Mouse (Mus musculus): ENCODE data around the gene Fgfr2. TPM values are rescaled to one million over a fixed set of nuclear protein-coding genes. Genes with fewer than 3 reads are reported as not detected.
A peak's percentile ranks its signal among the peaks of the same experiment; 100 is the strongest.

Gene Fgfr2
- polyA plus RNA-seq, 1 experiment from 2014 or later, result 92.5 TPM

- no peak for DNase-seq (ENCODE audit: low spot score)
- no peaks in the 10 kb centered on the region for H3K36me3 ChIP-seq
- H3K4me3 ChIP-seq, result no peak overlapping the region
- peaks cover 17% of the 10 kb centered on the region for H3K4me1 ChIP-seq (replicated peaks)
- H3K27me3 ChIP-seq (ENCODE audit: insufficient read depth, poor library complexity, severe bottlenecking), result no peaks in the 10 kb centered on the region
- no peak overlapping the region for H3K27ac ChIP-seq
- WGBS, result 78% methylated on average over 9 of the region's 9 CpGs
- no peaks in the 10 kb centered on the region for H3K9me3 ChIP-seq
These were observed 2554.2 kb downstream of the Fgfr2 start for GRCm38 (mm10) chr7:130568783-130569436.

- Histone ChIP-seq H3K9me3 (no peaks in the 10 kb centered on the region), H3K36me3 (no peaks in the 10 kb centered on the region), H3K4me3 (no peak overlapping the region), H3K4me1 (replicated peaks) (peaks cover 6% of the 10 kb centered on the region), H3K27ac (no peak overlapping the region), H3K27me3 (ENCODE audit: insufficient read depth, poor library complexity, severe bottlenecking) (no peaks in the 10 kb centered on the region)
- DNase-seq (ENCODE audit: low spot score), result no peak
- 72% methylated on average over 3 of the region's 3 CpGs for WGBS
These were observed 2558.6 kb downstream of the Fgfr2 start for GRCm38 (mm10) chr7:130564596-130564995.

- WGBS, result 67% methylated on average over 4 of the region's 4 CpGs
- Histone ChIP-seq H3K9me3 (no peaks in the 10 kb centered on the region), H3K4me1 (replicated peaks) (peaks cover under 1% of the 10 kb centered on the region), H3K27me3 (ENCODE audit: insufficient read depth, poor library complexity, severe bottlenecking) (no peaks in the 10 kb centered on the region), H3K27ac (no peak overlapping the region), H3K36me3 (no peaks in the 10 kb centered on the region), H3K4me3 (no peak overlapping the region)
- DNase-seq (ENCODE audit: low spot score), result no peak
These were observed 2559.3 kb downstream of the Fgfr2 start for GRCm38 (mm10) chr7:130563880-130564279.

- WGBS, result 87% methylated on average over 4 of the region's 4 CpGs
- Histone ChIP-seq H3K4me1 (replicated peaks) (no peaks in the 10 kb centered on the region), H3K9me3 (no peaks in the 10 kb centered on the region), H3K36me3 (no peaks in the 10 kb centered on the region), H3K27ac (no peak overlapping the region), H3K4me3 (no peak overlapping the region), H3K27me3 (ENCODE audit: insufficient read depth, poor library complexity, severe bottlenecking) (no peaks in the 10 kb centered on the region)
- DNase-seq (ENCODE audit: low spot score), result no peak
These were observed 2559.9 kb downstream of the Fgfr2 start for GRCm38 (mm10) chr7:130563276-130563675.

- no peaks in the 10 kb centered on the region for H3K9me3 ChIP-seq
- no peaks in the 10 kb centered on the region for H3K36me3 ChIP-seq
- 83% methylated on average over 1 of the region's 1 CpGs for WGBS
- H3K27ac ChIP-seq, result no peak overlapping the region
- DNase-seq (ENCODE audit: low spot score), result no peak
- H3K4me1 ChIP-seq (replicated peaks), result no peaks in the 10 kb centered on the region
- H3K4me3 ChIP-seq, result no peak overlapping the region
- no peaks in the 10 kb centered on the region for H3K27me3 ChIP-seq (ENCODE audit: insufficient read depth, poor library complexity, severe bottlenecking)
These were observed 2562.2 kb downstream of the Fgfr2 start for GRCm38 (mm10) chr7:130560933-130561332.

GRCm38 (mm10) chr7:130558592-130558991, 2564.6 kb downstream of the Fgfr2 start:
- no peak for DNase-seq (ENCODE audit: low spot score)
- H3K27me3 ChIP-seq (ENCODE audit: insufficient read depth, poor library complexity, severe bottlenecking), result no peaks in the 10 kb centered on the region
- H3K4me1 ChIP-seq (replicated peaks), result 0 out of 2 replicates have a peak, but pooled peaks cover 6% of the 10 kb centered on the region
- H3K27ac ChIP-seq, result no peak overlapping the region
- no peaks in the 10 kb centered on the region for H3K36me3 ChIP-seq
- WGBS, result 81% methylated on average over 4 of the region's 4 CpGs
- H3K9me3 ChIP-seq, result no peaks in the 10 kb centered on the region
- no peak overlapping the region for H3K4me3 ChIP-seq

GRCm38 (mm10) chr7:130555597-130555996, 2567.6 kb downstream of the Fgfr2 start:
- Histone ChIP-seq H3K36me3 (no peaks in the 10 kb centered on the region), H3K27me3 (ENCODE audit: insufficient read depth, poor library complexity, severe bottlenecking) (no peaks in the 10 kb centered on the region), H3K4me1 (replicated peaks) (peaks cover 6% of the 10 kb centered on the region; the same call in 1 of the 2 replicates), H3K27ac (no peak overlapping the region), H3K4me3 (no peak overlapping the region), H3K9me3 (no peaks in the 10 kb centered on the region)
- WGBS, result 83% methylated on average over 5 of the region's 5 CpGs
- DNase-seq (ENCODE audit: low spot score), result no peak

- Histone ChIP-seq H3K4me3 (no peak overlapping the region), H3K27ac (no peak overlapping the region), H3K4me1 (replicated peaks) (peaks cover 6% of the 10 kb centered on the region; the same call in 1 of the 2 replicates), H3K27me3 (ENCODE audit: insufficient read depth, poor library complexity, severe bottlenecking) (no peaks in the 10 kb centered on the region), H3K9me3 (no peaks in the 10 kb centered on the region), H3K36me3 (no peaks in the 10 kb centered on the region)
- WGBS, result 76% methylated on average over 4 of the region's 4 CpGs
- DNase-seq (ENCODE audit: low spot score), result no peak
These were observed 2569.8 kb downstream of the Fgfr2 start for GRCm38 (mm10) chr7:130553321-130553720.

- Histone ChIP-seq H3K4me3 (no peak overlapping the region), H3K27ac (peak overlapping the region; percentile 26; the same call in 1 of the 2 replicates), H3K9me3 (no peaks in the 10 kb centered on the region), H3K36me3 (no peaks in the 10 kb centered on the region), H3K27me3 (ENCODE audit: insufficient read depth, poor library complexity, severe bottlenecking) (no peaks in the 10 kb centered on the region), H3K4me1 (replicated peaks) (peaks cover 6% of the 10 kb centered on the region; the same call in 1 of the 2 replicates)
- no peak for DNase-seq (ENCODE audit: low spot score)
- WGBS, result 65% methylated on average over 5 of the region's 5 CpGs
These were observed 2570.4 kb downstream of the Fgfr2 start for GRCm38 (mm10) chr7:130552780-130553179.

- H3K9me3 ChIP-seq, result 0 out of 2 replicates have a peak, but pooled peaks cover 2% of the 10 kb centered on the region
- WGBS, result 88% methylated on average over 12 of the region's 12 CpGs
- H3K27me3 ChIP-seq (ENCODE audit: insufficient read depth, poor library complexity, severe bottlenecking), result no peaks in the 10 kb centered on the region
- no peak for DNase-seq (ENCODE audit: low spot score)
- peaks cover 29% of the 10 kb centered on the region for H3K36me3 ChIP-seq
- H3K4me3 ChIP-seq, result peak overlapping the region; percentile 80
- peaks cover 26% of the 10 kb centered on the region for H3K4me1 ChIP-seq (replicated peaks)
- H3K27ac ChIP-seq, result peak overlapping the region; percentile 99
These were observed 2575.4 kb downstream of the Fgfr2 start for GRCm38 (mm10) chr7:130547635-130548175.

GRCm38 (mm10) chr7:130546791-130547484, 2576.2 kb downstream of the Fgfr2 start:
- H3K27ac ChIP-seq, result peak overlapping the region; percentile 99
- 0 out of 2 replicates have a peak, but pooled peaks cover 2% of the 10 kb centered on the region for H3K9me3 ChIP-seq
- H3K4me1 ChIP-seq (replicated peaks), result peaks cover 26% of the 10 kb centered on the region
- peak overlapping the region; percentile 80 for H3K4me3 ChIP-seq
- no peaks in the 10 kb centered on the region for H3K27me3 ChIP-seq (ENCODE audit: insufficient read depth, poor library complexity, severe bottlenecking)
- under 1% methylated on average over 84 of the region's 84 CpGs for WGBS
- peaks cover 36% of the 10 kb centered on the region for H3K36me3 ChIP-seq
- peak; percentile 95 for DNase-seq (ENCODE audit: low spot score)

- Histone ChIP-seq H3K27me3 (ENCODE audit: insufficient read depth, poor library complexity, severe bottlenecking) (no peaks in the 10 kb centered on the region), H3K27ac (peak overlapping the region; percentile 99), H3K4me3 (peak overlapping the region; percentile 80), H3K9me3 (0 out of 2 replicates have a peak, but pooled peaks cover 2% of the 10 kb centered on the region), H3K4me1 (replicated peaks) (peaks cover 26% of the 10 kb centered on the region), H3K36me3 (peaks cover 42% of the 10 kb centered on the region)
- 8% methylated on average over 7 of the region's 7 CpGs for WGBS
- DNase-seq (ENCODE audit: low spot score), result no peak
These were observed 2576.7 kb downstream of the Fgfr2 start for GRCm38 (mm10) chr7:130546421-130546790.

- Histone ChIP-seq H3K27me3 (ENCODE audit: insufficient read depth, poor library complexity, severe bottlenecking) (no peaks in the 10 kb centered on the region), H3K36me3 (peaks cover 47% of the 10 kb centered on the region), H3K9me3 (0 out of 2 replicates have a peak, but pooled peaks cover 2% of the 10 kb centered on the region), H3K27ac (peak overlapping the region; percentile 99), H3K4me1 (replicated peaks) (peaks cover 26% of the 10 kb centered on the region), H3K4me3 (peak overlapping the region; percentile 80)
- WGBS, result 69% methylated on average over 3 of the region's 3 CpGs
- DNase-seq (ENCODE audit: low spot score), result no peak
These were observed 2577.3 kb downstream of the Fgfr2 start for GRCm38 (mm10) chr7:130545893-130546292.

Data from hindbrain, embryonic 10.5 days (tissue).